10 mouse cellular contexts compared by ENCODE assay signal in genomic region chr9:57146451-57147066, GRCm38 (mm10). TPM values are rescaled to one million over a fixed set of nuclear protein-coding genes. Genes with fewer than 3 reads are reported as not detected.
DNase-seq lines count a peak whose midpoint lies in the region; ATAC-seq lines count a peak whose summit lies in the region.
"Had no signal": no experiment of that assay in that cellular context is flagged by ENCODE, and none has a peak within 500 bp of the region (broad histone marks: within the 10 kb centered on the region; RNA-seq: fewer than 3 reads in every experiment).

No protein-coding gene starts in this region.

- 84% methylated on average over 17 of the region's 17 CpGs for WGBS in hindbrain, embryonic 13.5 days
- 89% methylated on average over 17 of the region's 17 CpGs for WGBS in hindbrain, embryonic 10.5 days
- 89% methylated on average over 17 of the region's 17 CpGs for WGBS in neural tube, embryonic 12.5 days
- 84% methylated on average over 17 of the region's 17 CpGs for WGBS in hindbrain, embryonic 15.5 days
- 82% methylated on average over 17 of the region's 17 CpGs for whole genome bisulfite sequencing in neural tube, embryonic 13.5 days

- H3K27ac ChIP-seq in hindbrain, embryonic 13.5 days: no peak overlapping the region
- H3K27ac ChIP-seq in hindbrain, embryonic 10.5 days: no peak overlapping the region
- H3K27ac ChIP-seq in neural tube, embryonic 12.5 days: no peak overlapping the region
- peak overlapping the region; percentile 83 for H3K27ac ChIP-seq in hindbrain, embryonic 15.5 days (replicated peaks)
- H3K27ac ChIP-seq in neural tube, embryonic 13.5 days (replicated peaks): no peak overlapping the region

- peak overlapping the region; percentile 78 for H3K9ac ChIP-seq in hindbrain, embryonic 13.5 days
- no peak overlapping the region for H3K9ac ChIP-seq in neural tube, embryonic 12.5 days
- H3K9ac ChIP-seq in hindbrain, embryonic 15.5 days: peak overlapping the region; percentile 66; the same call in 1 of the 2 replicates
- H3K9ac ChIP-seq in neural tube, embryonic 13.5 days: peak overlapping the region; percentile 84

- H3K4me3 ChIP-seq in hindbrain, embryonic 13.5 days: peak overlapping the region; percentile 52
- no peak overlapping the region for H3K4me3 ChIP-seq in hindbrain, embryonic 10.5 days
- H3K4me3 ChIP-seq in neural tube, embryonic 12.5 days: 0 out of 2 replicates have a peak overlapping the region, but pooled peaks have one; percentile 49
- peak overlapping the region; percentile 52; the same call in 1 of the 2 replicates for H3K4me3 ChIP-seq in hindbrain, embryonic 15.5 days
- peak overlapping the region; percentile 59; the same call in 1 of the 2 replicates for H3K4me3 ChIP-seq in neural tube, embryonic 13.5 days

- H3K4me1 ChIP-seq in hindbrain, embryonic 13.5 days (replicated peaks): peaks cover 26% of the 10 kb centered on the region
- peaks cover 25% of the 10 kb centered on the region for H3K4me1 ChIP-seq in hindbrain, embryonic 10.5 days (replicated peaks)
- peaks cover 18% of the 10 kb centered on the region for H3K4me1 ChIP-seq in neural tube, embryonic 12.5 days
- peaks cover 23% of the 10 kb centered on the region for H3K4me1 ChIP-seq in hindbrain, embryonic 15.5 days (replicated peaks)
- peaks cover 23% of the 10 kb centered on the region for H3K4me1 ChIP-seq in neural tube, embryonic 13.5 days (replicated peaks)

- no peak for ATAC-seq in hindbrain, embryonic 13.5 days (ENCODE audit: low FRiP score)
- no peak for ATAC-seq in neural tube, embryonic 12.5 days (ENCODE audit: low FRiP score, low read depth)
- ATAC-seq in hindbrain, embryonic 15.5 days (ENCODE audit: low FRiP score, low read depth): no peak
- no peak for ATAC-seq in neural tube, embryonic 13.5 days (ENCODE audit: low read depth)
- no peak for ATAC-seq in cerebellum, adult (ENCODE audit: insufficient number of reproducible peaks, low FRiP score, low TSS enrichment)

- H3K27me3 ChIP-seq in hindbrain, embryonic 13.5 days: no peaks in the 10 kb centered on the region
- no peaks in the 10 kb centered on the region for H3K27me3 ChIP-seq in hindbrain, embryonic 10.5 days (ENCODE audit: insufficient read depth, poor library complexity, severe bottlenecking)
- no peaks in the 10 kb centered on the region for H3K27me3 ChIP-seq in neural tube, embryonic 12.5 days (replicated peaks)
- no peaks in the 10 kb centered on the region for H3K27me3 ChIP-seq in hindbrain, embryonic 15.5 days
- H3K27me3 ChIP-seq in neural tube, embryonic 13.5 days: no peaks in the 10 kb centered on the region

- H3K9me3 ChIP-seq in hindbrain, embryonic 13.5 days: no peaks in the 10 kb centered on the region
- H3K9me3 ChIP-seq in hindbrain, embryonic 10.5 days: no peaks in the 10 kb centered on the region
- H3K9me3 ChIP-seq in neural tube, embryonic 12.5 days: no peaks in the 10 kb centered on the region
- no peaks in the 10 kb centered on the region for H3K9me3 ChIP-seq in hindbrain, embryonic 15.5 days
- H3K9me3 ChIP-seq in neural tube, embryonic 13.5 days: no peaks in the 10 kb centered on the region
- H3K9me3 ChIP-seq: G1E had no signal

- peak overlapping the region; percentile 66 for H3K4me2 ChIP-seq in hindbrain, embryonic 13.5 days
- H3K4me2 ChIP-seq in neural tube, embryonic 12.5 days (replicated peaks): peak overlapping the region; percentile 82; the same call in 1 of the 2 replicates
- H3K4me2 ChIP-seq in hindbrain, embryonic 15.5 days: peak overlapping the region; percentile 87
- peak overlapping the region; percentile 85 for H3K4me2 ChIP-seq in neural tube, embryonic 13.5 days

- no peak for DNase-seq in hindbrain, embryonic 10.5 days (ENCODE audit: low spot score)
- DNase-seq in neural tube, embryonic 10.5 days (ENCODE audit: extremely low spot score, low spot score): no peak
- DNase-seq in spleen, adult 18-20 months: no peak
- DNase-seq: cerebellum, adult 8-10 months had no signal

- peaks cover 32% of the 10 kb centered on the region for H3K36me3 ChIP-seq in hindbrain, embryonic 13.5 days
- peaks cover 34% of the 10 kb centered on the region for H3K36me3 ChIP-seq in hindbrain, embryonic 10.5 days
- peaks cover 15% of the 10 kb centered on the region for H3K36me3 ChIP-seq in neural tube, embryonic 12.5 days
- peaks cover 7% of the 10 kb centered on the region; the same call in 1 of the 2 replicates for H3K36me3 ChIP-seq in hindbrain, embryonic 15.5 days
- peaks cover 33% of the 10 kb centered on the region for H3K36me3 ChIP-seq in neural tube, embryonic 13.5 days

RNA-seq across cellular contexts. Expression of gene Neil1, which starts 1.5 kb away (rescaled TPM):
- polyA plus RNA-seq in hindbrain, embryonic 13.5 days (2015; fragmentation: Nextera tagmentation; extraction: Ambion mirVana): 9.1 and 11.0 TPM in 2 replicates
- 6.3 and 8.0 TPM in 2 replicates for polyA plus RNA-seq in hindbrain, embryonic 10.5 days (2016; fragmentation: Nextera tagmentation; extraction: Ambion mirVana)
- polyA plus RNA-seq in neural tube, embryonic 12.5 days (2016; fragmentation: Nextera tagmentation; extraction: Ambion mirVana): 8.5 and 9.1 TPM in 2 replicates
- polyA plus RNA-seq in hindbrain, embryonic 15.5 days (2015; fragmentation: Nextera tagmentation; extraction: Ambion mirVana): 9.1 and 9.9 TPM in 2 replicates
- 8.5 and 9.8 TPM in 2 replicates for polyA plus RNA-seq in neural tube, embryonic 13.5 days (2015; fragmentation: Nextera tagmentation; extraction: Ambion mirVana)

RNA-seq across cellular contexts. Expression of gene Commd4, which starts 11.6 kb away (rescaled TPM):
- polyA plus RNA-seq in hindbrain, embryonic 13.5 days (2015; fragmentation: Nextera tagmentation; extraction: Ambion mirVana): 163 and 171 TPM in 2 replicates
- 110 and 134 TPM in 2 replicates for polyA plus RNA-seq in hindbrain, embryonic 10.5 days (2016; fragmentation: Nextera tagmentation; extraction: Ambion mirVana)
- 133 and 139 TPM in 2 replicates for polyA plus RNA-seq in neural tube, embryonic 12.5 days (2016; fragmentation: Nextera tagmentation; extraction: Ambion mirVana)
- polyA plus RNA-seq in hindbrain, embryonic 15.5 days (2015; fragmentation: Nextera tagmentation; extraction: Ambion mirVana): 170 and 192 TPM in 2 replicates
- 140 and 156 TPM in 2 replicates for polyA plus RNA-seq in neural tube, embryonic 13.5 days (2015; fragmentation: Nextera tagmentation; extraction: Ambion mirVana)

RNA-seq across cellular contexts. Expression of gene Man2c1, which starts 16.1 kb away (rescaled TPM):
- 66.7 and 82.1 TPM in 2 replicates for polyA plus RNA-seq in hindbrain, embryonic 13.5 days (2015; fragmentation: Nextera tagmentation; extraction: Ambion mirVana)
- 58.7 and 62.5 TPM in 2 replicates for polyA plus RNA-seq in hindbrain, embryonic 10.5 days (2016; fragmentation: Nextera tagmentation; extraction: Ambion mirVana)
- polyA plus RNA-seq in neural tube, embryonic 12.5 days (2016; fragmentation: Nextera tagmentation; extraction: Ambion mirVana): 64.4 and 64.6 TPM in 2 replicates
- polyA plus RNA-seq in hindbrain, embryonic 15.5 days (2015; fragmentation: Nextera tagmentation; extraction: Ambion mirVana): 94.9 and 108 TPM in 2 replicates
- 55.8 and 77.2 TPM in 2 replicates for polyA plus RNA-seq in neural tube, embryonic 13.5 days (2015; fragmentation: Nextera tagmentation; extraction: Ambion mirVana)
